In the genomic region with DNA sequence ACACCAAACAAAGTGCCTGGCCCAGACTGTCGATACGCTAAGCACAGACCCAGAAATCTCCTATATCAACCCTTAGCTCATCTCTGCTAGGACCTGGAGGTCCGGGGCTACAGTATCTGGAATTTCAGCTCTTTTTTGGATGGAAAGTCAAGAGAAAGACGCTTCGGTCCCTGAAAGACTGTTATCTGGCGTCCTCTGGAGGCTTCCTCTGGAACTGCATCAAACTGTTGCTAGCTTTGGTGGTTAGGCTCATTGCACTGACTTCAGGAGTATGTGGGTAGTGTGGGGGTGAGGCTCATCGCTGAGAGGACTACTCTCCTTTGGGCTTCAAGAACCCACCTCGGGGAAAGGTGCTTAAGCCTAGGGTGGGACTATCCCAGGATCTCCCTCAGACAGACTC, we compare ENCODE assay signal across 8 mouse cellular contexts. TPM values are rescaled to one million over a fixed set of nuclear protein-coding genes. Genes with fewer than 3 reads are reported as not detected.
A peak's percentile ranks its signal among the peaks of the same experiment; 100 is the strongest.
DNase-seq lines count a peak whose midpoint lies in the region; ATAC-seq and TF ChIP-seq lines count a peak whose summit lies in the region.

No protein-coding gene starts in this region.

- H3K4me3 ChIP-seq in forebrain, embryonic 11.5 days (ENCODE audit: low read depth, low read length), result no peak overlapping the region
- H3K4me3 ChIP-seq in forebrain, embryonic 15.5 days, result no peak overlapping the region
- H3K4me3 ChIP-seq in hindbrain, embryonic 16.5 days (ENCODE audit: low read length), result no peak overlapping the region
- no peak overlapping the region for H3K4me3 ChIP-seq in midbrain, postnatal 0 days (ENCODE audit: low read depth, low read length)
- H3K4me3 ChIP-seq in stomach, embryonic 16.5 days (replicated peaks; ENCODE audit: low read length), result no peak overlapping the region

- ATAC-seq in forebrain, embryonic 11.5 days (replicated peaks; ENCODE audit: low FRiP score), result no peak
- no peak for ATAC-seq in forebrain, embryonic 15.5 days (replicated peaks)
- ATAC-seq in hindbrain, embryonic 16.5 days, result peak; percentile 27; the same call in 1 of the 2 replicates
- ATAC-seq in midbrain, postnatal 0 days (ENCODE audit: low FRiP score), result no peak
- ATAC-seq in stomach, embryonic 16.5 days (ENCODE audit: insufficient read depth, low FRiP score), result no peak

- no peaks in the 10 kb centered on the region for H3K36me3 ChIP-seq in forebrain, embryonic 11.5 days (ENCODE audit: control insufficient read depth, insufficient read depth, low read length)
- no peaks in the 10 kb centered on the region for H3K36me3 ChIP-seq in forebrain, embryonic 15.5 days
- no peaks in the 10 kb centered on the region for H3K36me3 ChIP-seq in hindbrain, embryonic 16.5 days (ENCODE audit: control insufficient read depth, insufficient read depth, low read length)
- no peaks in the 10 kb centered on the region for H3K36me3 ChIP-seq in midbrain, postnatal 0 days (ENCODE audit: insufficient read depth, low read length)
- no peaks in the 10 kb centered on the region for H3K36me3 ChIP-seq in stomach, embryonic 16.5 days (ENCODE audit: control insufficient read depth, insufficient read depth, low read length)

- no peak overlapping the region for H3K9ac ChIP-seq in forebrain, embryonic 11.5 days (ENCODE audit: low read length)
- no peak overlapping the region for H3K9ac ChIP-seq in forebrain, embryonic 15.5 days (replicated peaks)
- H3K9ac ChIP-seq in hindbrain, embryonic 16.5 days (ENCODE audit: low read depth, low read length), result no peak overlapping the region
- H3K9ac ChIP-seq in midbrain, postnatal 0 days (replicated peaks; ENCODE audit: low read length, poor library complexity, severe bottlenecking), result 0 out of 2 replicates have a peak overlapping the region, but pooled peaks have one; percentile 29
- H3K9ac ChIP-seq in stomach, embryonic 16.5 days (ENCODE audit: low read length), result peak overlapping the region; percentile 23; the same call in 1 of the 2 replicates

- no peaks in the 10 kb centered on the region for H3K9me3 ChIP-seq in forebrain, embryonic 11.5 days (ENCODE audit: control insufficient read depth, low read length)
- H3K9me3 ChIP-seq in forebrain, embryonic 15.5 days, result no peaks in the 10 kb centered on the region
- no peaks in the 10 kb centered on the region for H3K9me3 ChIP-seq in hindbrain, embryonic 16.5 days (ENCODE audit: control insufficient read depth, low read length)
- H3K9me3 ChIP-seq in midbrain, postnatal 0 days (ENCODE audit: low read length), result no peaks in the 10 kb centered on the region
- H3K9me3 ChIP-seq in stomach, embryonic 16.5 days (replicated peaks; ENCODE audit: control insufficient read depth, low read length), result no peaks in the 10 kb centered on the region

- peak; percentile 80 for DNase-seq in forebrain, embryonic 11.5 days (ENCODE audit: low spot score)
- peak; percentile 87 for DNase-seq in adipocyte (ENCODE audit: low spot score)
- DNase-seq in embryo, embryonic 10.5 days (ENCODE audit: low spot score), result peak; percentile 92
- DNase-seq in left cerebral cortex, adult 8-10 months (ENCODE audit: low spot score in 2 of 2), result peak; percentile 56 to 60
- DNase-seq in midbrain, postnatal 0 days (ENCODE audit: low spot score), result peak; percentile 87

- 0 out of 2 replicates have a peak, but pooled peaks cover 2% of the 10 kb centered on the region for H3K4me1 ChIP-seq in forebrain, embryonic 11.5 days (replicated peaks; ENCODE audit: control insufficient read depth, insufficient read depth, low read length)
- H3K4me1 ChIP-seq in forebrain, embryonic 15.5 days, result peaks cover 7% of the 10 kb centered on the region
- peaks cover 4% of the 10 kb centered on the region for H3K4me1 ChIP-seq in hindbrain, embryonic 16.5 days (ENCODE audit: control insufficient read depth, insufficient read depth, low read depth, low read length)
- H3K4me1 ChIP-seq in midbrain, postnatal 0 days (ENCODE audit: insufficient read depth, low read length), result no peaks in the 10 kb centered on the region
- no peaks in the 10 kb centered on the region for H3K4me1 ChIP-seq in stomach, embryonic 16.5 days (ENCODE audit: control insufficient read depth, insufficient read depth, low read length)

- H3K4me2 ChIP-seq in forebrain, embryonic 11.5 days (ENCODE audit: low read depth, low read length, severe bottlenecking), result no peak overlapping the region
- no peak overlapping the region for H3K4me2 ChIP-seq in forebrain, embryonic 15.5 days (replicated peaks)
- no peak overlapping the region for H3K4me2 ChIP-seq in hindbrain, embryonic 16.5 days (ENCODE audit: low read length)
- no peak overlapping the region for H3K4me2 ChIP-seq in midbrain, postnatal 0 days (ENCODE audit: low read depth, low read length, poor library complexity, severe bottlenecking)
- H3K4me2 ChIP-seq in stomach, embryonic 16.5 days (ENCODE audit: low read depth, low read length), result no peak overlapping the region

- TF ChIP-seq CTCF in midbrain, postnatal 0 days (IDR thresholded peaks at IDR 0.05), result peak; percentile 98

- no peaks in the 10 kb centered on the region; the same call in 1 of the 2 replicates for H3K27me3 ChIP-seq in forebrain, embryonic 11.5 days (ENCODE audit: control insufficient read depth, insufficient read depth, low read length)
- H3K27me3 ChIP-seq in forebrain, embryonic 15.5 days, result no peaks in the 10 kb centered on the region
- H3K27me3 ChIP-seq in hindbrain, embryonic 16.5 days (replicated peaks; ENCODE audit: control insufficient read depth, insufficient read depth, low read length), result no peaks in the 10 kb centered on the region
- H3K27me3 ChIP-seq in midbrain, postnatal 0 days (ENCODE audit: insufficient read depth, low read length), result no peaks in the 10 kb centered on the region
- no peaks in the 10 kb centered on the region for H3K27me3 ChIP-seq in stomach, embryonic 16.5 days (ENCODE audit: control insufficient read depth, insufficient read depth, low read length)

- 21% methylated on average over 8 of the region's 8 CpGs for WGBS in forebrain, embryonic 11.5 days
- WGBS in forebrain, embryonic 15.5 days, result 17% methylated on average over 8 of the region's 8 CpGs
- 25% methylated on average over 8 of the region's 8 CpGs for WGBS in hindbrain, embryonic 16.5 days
- WGBS in midbrain, postnatal 0 days, result 19% methylated on average over 8 of the region's 8 CpGs
- 15% methylated on average over 8 of the region's 8 CpGs for WGBS in stomach, embryonic 16.5 days

- H3K27ac ChIP-seq in forebrain, embryonic 11.5 days (ENCODE audit: low read depth, low read length), result no peak overlapping the region
- H3K27ac ChIP-seq in forebrain, embryonic 15.5 days (replicated peaks), result no peak overlapping the region
- no peak overlapping the region for H3K27ac ChIP-seq in hindbrain, embryonic 16.5 days (ENCODE audit: low read depth, low read length)
- no peak overlapping the region for H3K27ac ChIP-seq in midbrain, postnatal 0 days (ENCODE audit: low read depth, low read length)
- H3K27ac ChIP-seq in stomach, embryonic 16.5 days (ENCODE audit: low read length), result no peak overlapping the region

RNA-seq across cellular contexts. Expression of gene Foxn1, which starts 13.3 kb away (rescaled TPM):
- not detected in 2 replicates for polyA plus RNA-seq in forebrain, embryonic 11.5 days (2014; fragmentation: Nextera tagmentation; extraction: Ambion mirVana)
- polyA plus RNA-seq in forebrain, embryonic 15.5 days (2015; fragmentation: Nextera tagmentation; extraction: Ambion mirVana), result not detected in 2 replicates
- polyA plus RNA-seq in hindbrain, embryonic 16.5 days (2015; fragmentation: Nextera tagmentation; extraction: Ambion mirVana), result not detected in 2 replicates
- total RNA-seq in left cerebral cortex, adult 8-10 months (2022), result under 1 TPM in 2 of 4 experiments, not detected in 2; 0.11 to 0.19 TPM
- total RNA-seq in midbrain, postnatal 0 days (2014; rRNA removed), result not detected in 2 replicates
- not detected in 2 replicates for polyA plus RNA-seq in midbrain, postnatal 0 days (2015; fragmentation: Nextera tagmentation; extraction: Ambion mirVana)
- polyA plus RNA-seq in stomach, embryonic 16.5 days (2015; fragmentation: Nextera tagmentation; extraction: Ambion mirVana), result 1.6 and 2.7 TPM in 2 replicates

RNA-seq across cellular contexts. Expression of gene Slc13a2, which starts 22.3 kb away (rescaled TPM):
- not detected in 2 replicates for polyA plus RNA-seq in forebrain, embryonic 11.5 days (2014; fragmentation: Nextera tagmentation; extraction: Ambion mirVana)
- polyA plus RNA-seq in forebrain, embryonic 15.5 days (2015; fragmentation: Nextera tagmentation; extraction: Ambion mirVana), result not detected in 2 replicates
- polyA plus RNA-seq in hindbrain, embryonic 16.5 days (2015; fragmentation: Nextera tagmentation; extraction: Ambion mirVana), result not detected in 2 replicates
- total RNA-seq in left cerebral cortex, adult 8-10 months (2022), result not detected
- not detected in 2 replicates for total RNA-seq in midbrain, postnatal 0 days (2014; rRNA removed)
- polyA plus RNA-seq in midbrain, postnatal 0 days (2015; fragmentation: Nextera tagmentation; extraction: Ambion mirVana), result not detected in 2 replicates
- polyA plus RNA-seq in stomach, embryonic 16.5 days (2015; fragmentation: Nextera tagmentation; extraction: Ambion mirVana), result 0.25 and 0.56 TPM in 2 replicates

RNA-seq across cellular contexts. Expression of gene Unc119, which starts 56.4 kb away (rescaled TPM):
- 73.2 and 77.4 TPM in 2 replicates for polyA plus RNA-seq in forebrain, embryonic 11.5 days (2014; fragmentation: Nextera tagmentation; extraction: Ambion mirVana)
- 78.9 and 82.4 TPM in 2 replicates for polyA plus RNA-seq in forebrain, embryonic 15.5 days (2015; fragmentation: Nextera tagmentation; extraction: Ambion mirVana)
- 86.5 and 91.1 TPM in 2 replicates for polyA plus RNA-seq in hindbrain, embryonic 16.5 days (2015; fragmentation: Nextera tagmentation; extraction: Ambion mirVana)
- 10 to 100 TPM; 28.5 to 34.5 (median 30.6) TPM for total RNA-seq in left cerebral cortex, adult 8-10 months (2022)
- total RNA-seq in midbrain, postnatal 0 days (2014; rRNA removed), result 93.5 and 141 TPM in 2 replicates
- 79.6 and 83.4 TPM in 2 replicates for polyA plus RNA-seq in midbrain, postnatal 0 days (2015; fragmentation: Nextera tagmentation; extraction: Ambion mirVana)
- 24.3 and 27.5 TPM in 2 replicates for polyA plus RNA-seq in stomach, embryonic 16.5 days (2015; fragmentation: Nextera tagmentation; extraction: Ambion mirVana)

Comparison
In these comparisons a context has a peak if more than half of its experiments do, and no peak if none do; other contexts are left out.
1. H3K9ac ChIP-seq: peak in midbrain, postnatal 0 days (single experiment) and stomach, embryonic 16.5 days (single experiment); none in forebrain, embryonic 11.5 days (single experiment), forebrain, embryonic 15.5 days (single experiment) and hindbrain, embryonic 16.5 days (single experiment).
2. Peak in every context shown above with its lines, with median percentiles within 50 percentile points of each other: DNase-seq.